Mouse (Mus musculus): ENCODE results near the gene Emid1. TPM values are rescaled to one million over a fixed set of nuclear protein-coding genes. Genes with fewer than 3 reads are reported as not detected.
"Not testable (repeated sequence)": the region's sequence is repeated elsewhere in the genome, so short reads cannot be mapped to it uniquely, and the experiment has no call there.

Emid1 gene
- polyA plus RNA-seq, 1 experiment from 2014 or later, result 8.6 TPM

DNA sequence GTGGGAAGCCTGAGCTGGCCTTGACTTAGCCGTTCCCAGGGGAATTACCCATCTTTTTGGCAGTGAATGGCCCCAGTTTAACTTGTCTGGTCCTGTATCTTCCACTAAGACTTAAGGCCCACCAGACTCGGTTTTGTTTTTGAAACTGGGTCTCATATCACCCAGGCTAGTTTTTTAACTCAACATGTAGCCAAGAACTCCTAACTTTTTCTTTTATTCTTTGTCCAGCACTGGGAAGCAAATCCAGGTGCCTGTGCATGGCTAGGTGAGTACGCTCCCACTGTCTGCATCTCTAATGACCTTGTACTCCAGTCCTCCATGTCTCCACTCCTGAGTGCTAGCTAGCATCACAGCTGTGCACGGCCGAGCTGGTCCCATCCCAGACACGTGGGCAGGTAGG, 50.4 kb downstream of the Emid1 start:
- WGBS, result 86% methylated on average over 6 of the region's 6 CpGs

DNA sequence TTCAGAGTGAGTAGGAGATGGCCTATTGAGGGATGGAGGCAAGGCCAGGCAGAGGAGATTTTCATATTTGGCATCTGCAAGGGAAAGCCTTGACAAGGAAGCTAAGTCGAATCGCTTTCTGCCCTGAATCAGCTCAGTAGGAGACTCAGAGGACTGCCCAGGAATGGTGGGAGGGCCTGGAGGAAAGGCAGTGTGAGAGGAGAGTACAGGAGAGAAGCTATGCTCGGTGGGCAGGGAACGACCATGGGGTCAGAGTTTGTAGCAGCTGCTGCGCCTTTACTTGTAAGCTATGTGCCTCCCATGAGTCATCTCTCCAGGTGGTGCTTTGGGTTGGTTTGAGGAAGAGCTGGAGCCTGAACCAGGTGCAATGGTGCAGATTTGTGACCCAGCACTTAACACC, 51.3 kb downstream of the Emid1 start:
- peak overlapping the region; percentile 90 for H3K4me2 ChIP-seq
- 63% methylated on average over 5 of the region's 5 CpGs for WGBS
- peaks cover 30% of the 10 kb centered on the region for H3K4me1 ChIP-seq
- H3K9ac ChIP-seq, result peak overlapping the region; percentile 100
- no peak overlapping the region for H3K27ac ChIP-seq (replicated peaks)
- H3K27me3 ChIP-seq (replicated peaks), result no peaks in the 10 kb centered on the region
- peaks cover 26% of the 10 kb centered on the region for H3K36me3 ChIP-seq
- H3K9me3 ChIP-seq, result no peaks in the 10 kb centered on the region
- peak overlapping the region; percentile 100 for H3K4me3 ChIP-seq
- ATAC-seq (ENCODE audit: extremely low read depth, insufficient number of reproducible peaks, low FRiP score, low TSS enrichment), result no peak

More for the DNA sequence above, 50.4 kb downstream of the Emid1 start:
- H3K4me2 ChIP-seq, result no peak overlapping the region
- no peaks in the 10 kb centered on the region for H3K27me3 ChIP-seq (replicated peaks)
- peaks cover 29% of the 10 kb centered on the region for H3K36me3 ChIP-seq
- no peak overlapping the region for H3K4me3 ChIP-seq
- no peak for ATAC-seq (ENCODE audit: extremely low read depth, insufficient number of reproducible peaks, low FRiP score, low TSS enrichment)
- H3K4me1 ChIP-seq, result peaks cover 22% of the 10 kb centered on the region
- H3K27ac ChIP-seq (replicated peaks), result no peak overlapping the region
- no peaks in the 10 kb centered on the region for H3K9me3 ChIP-seq
- H3K9ac ChIP-seq, result no peak overlapping the region

DNA sequence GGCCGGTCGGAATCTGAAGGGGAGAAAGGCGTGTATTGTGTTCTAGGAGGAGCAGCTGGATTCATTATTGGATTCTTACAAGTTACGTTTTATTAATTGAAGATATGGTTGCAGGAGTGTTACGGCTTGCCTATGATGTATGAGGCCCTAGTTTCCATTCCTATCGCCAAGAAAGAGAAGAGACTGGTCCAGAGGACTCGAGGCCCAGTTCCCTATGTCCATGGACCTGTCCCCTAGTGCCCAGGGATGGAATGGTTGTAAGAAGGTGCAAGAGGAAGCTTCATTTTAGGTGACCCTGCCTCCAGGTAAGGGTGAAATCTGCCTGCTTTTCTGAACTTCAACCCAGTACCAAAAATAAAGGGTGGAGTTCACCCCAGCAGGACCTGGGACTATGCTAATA, 51.8 kb downstream of the Emid1 start:
- Histone ChIP-seq H3K27ac (replicated peaks) (peak overlapping the region; percentile 98), H3K36me3 (peaks cover 26% of the 10 kb centered on the region), H3K9me3 (no peaks in the 10 kb centered on the region), H3K27me3 (replicated peaks) (no peaks in the 10 kb centered on the region), H3K9ac (peak overlapping the region; percentile 100), H3K4me2 (peak overlapping the region; percentile 90), H3K4me3 (peak overlapping the region; percentile 100), H3K4me1 (peaks cover 34% of the 10 kb centered on the region)
- 3% methylated on average over 7 of the region's 7 CpGs for WGBS
- no peak for ATAC-seq (ENCODE audit: extremely low read depth, insufficient number of reproducible peaks, low FRiP score, low TSS enrichment)

DNA sequence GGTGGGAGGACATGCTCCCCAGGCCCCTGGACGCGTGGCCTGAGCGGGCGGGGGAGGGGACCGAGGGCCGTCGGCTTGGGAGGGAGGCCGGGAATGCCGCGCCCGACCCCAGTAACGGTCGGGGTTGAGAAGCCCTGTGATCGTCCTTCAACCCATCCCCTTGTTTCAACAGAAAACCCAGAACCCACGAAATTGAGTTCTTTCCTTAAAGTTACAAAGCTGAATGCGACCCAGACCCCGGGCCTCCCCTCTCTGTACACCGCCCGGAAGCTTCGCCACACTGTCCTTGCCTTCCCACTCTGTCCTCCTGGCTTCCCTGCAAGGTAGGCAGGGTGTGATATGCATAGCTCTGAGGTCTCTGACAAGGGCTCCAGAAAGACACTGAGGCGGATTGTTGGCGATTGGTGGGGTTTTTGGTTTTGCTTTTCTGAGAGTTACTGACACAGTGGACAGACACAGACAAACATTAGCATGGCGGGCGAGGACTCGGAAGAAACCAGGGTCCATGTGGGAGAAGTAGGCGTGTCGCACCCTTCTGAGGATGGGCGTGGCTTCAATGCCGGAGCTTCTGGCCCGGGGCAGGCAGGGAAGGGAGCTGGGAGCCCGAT, 52.4 kb downstream of the Emid1 start:
- Histone ChIP-seq H3K4me1 (peaks cover 35% of the 10 kb centered on the region), H3K4me3 (peak overlapping the region; percentile 100), H3K9ac (peak overlapping the region; percentile 100), H3K36me3 (peaks cover 24% of the 10 kb centered on the region), H3K9me3 (no peaks in the 10 kb centered on the region), H3K27me3 (replicated peaks) (no peaks in the 10 kb centered on the region), H3K4me2 (peak overlapping the region; percentile 90), H3K27ac (replicated peaks) (peak overlapping the region; percentile 98)
- WGBS, result under 1% methylated on average over 31 of the region's 31 CpGs
- peak; percentile 70 for ATAC-seq (ENCODE audit: extremely low read depth, insufficient number of reproducible peaks, low FRiP score, low TSS enrichment)

DNA sequence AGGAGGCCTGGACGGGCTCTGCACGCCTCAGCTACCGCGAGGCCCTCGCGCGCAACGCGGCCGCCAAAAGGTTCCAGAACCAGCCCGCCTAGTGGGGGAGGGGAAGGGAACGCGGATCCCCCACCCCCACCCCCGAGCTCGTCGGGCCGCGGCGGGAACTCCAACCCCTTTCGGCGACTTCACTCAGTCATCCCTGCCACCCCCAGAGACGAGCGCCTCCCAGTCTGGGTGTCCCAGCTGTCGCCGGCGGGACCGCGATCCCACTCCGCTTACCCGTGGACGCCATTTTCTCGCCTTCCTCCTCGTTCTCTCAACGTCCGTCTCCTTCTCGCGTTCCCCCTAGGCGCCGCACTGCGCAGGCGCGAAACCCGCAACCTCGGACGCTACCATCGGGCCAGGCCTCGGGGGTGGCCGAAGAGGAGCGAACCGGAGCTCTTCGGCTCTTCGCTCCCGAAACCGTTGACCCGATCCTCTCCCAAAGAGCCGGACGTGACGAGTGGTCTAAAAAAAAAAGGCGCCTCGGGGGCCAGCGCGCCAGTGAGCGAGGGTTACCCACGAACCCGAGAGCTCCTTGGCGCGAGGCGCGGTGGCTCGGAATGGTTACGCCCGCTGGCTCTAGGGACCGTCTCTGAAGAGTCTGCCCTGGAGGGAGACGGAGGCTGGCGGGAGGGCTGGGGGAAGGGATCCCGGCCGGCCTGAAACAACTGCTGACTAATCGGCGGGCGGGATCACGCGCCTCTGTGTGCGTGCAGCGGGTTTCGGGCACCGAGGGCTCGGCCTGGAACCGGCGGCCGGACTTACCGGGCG, 53.1 kb downstream of the Emid1 start, which contains the start of the genes Rhbdd3 and Ewsr1:
Gene Rhbdd3 (plus strand): TSS at position 191 of the 807 bp plus-strand sequence.
Gene Ewsr1 (minus strand): TSS at position 531 of the 807 bp plus-strand sequence.
- peak within 1 kb of the TSS; percentile 90 for H3K4me2 ChIP-seq
- H3K9me3 ChIP-seq, result no peaks in the 10 kb centered on the region
- peaks cover 21% of the 10 kb centered on the region for H3K36me3 ChIP-seq
- peak within 1 kb of the TSS; percentile 98 for H3K27ac ChIP-seq (replicated peaks)
- H3K27me3 ChIP-seq (replicated peaks), result no peaks in the 10 kb centered on the region
- peak; percentile 81 for ATAC-seq (ENCODE audit: extremely low read depth, insufficient number of reproducible peaks, low FRiP score, low TSS enrichment)
- H3K4me3 ChIP-seq, result peak within 1 kb of the TSS; percentile 100
- H3K9ac ChIP-seq, result peak within 1 kb of the TSS; percentile 100
- under 1% methylated on average over 92 of the region's 92 CpGs for WGBS
- peaks cover 40% of the 10 kb centered on the region for H3K4me1 ChIP-seq

DNA sequence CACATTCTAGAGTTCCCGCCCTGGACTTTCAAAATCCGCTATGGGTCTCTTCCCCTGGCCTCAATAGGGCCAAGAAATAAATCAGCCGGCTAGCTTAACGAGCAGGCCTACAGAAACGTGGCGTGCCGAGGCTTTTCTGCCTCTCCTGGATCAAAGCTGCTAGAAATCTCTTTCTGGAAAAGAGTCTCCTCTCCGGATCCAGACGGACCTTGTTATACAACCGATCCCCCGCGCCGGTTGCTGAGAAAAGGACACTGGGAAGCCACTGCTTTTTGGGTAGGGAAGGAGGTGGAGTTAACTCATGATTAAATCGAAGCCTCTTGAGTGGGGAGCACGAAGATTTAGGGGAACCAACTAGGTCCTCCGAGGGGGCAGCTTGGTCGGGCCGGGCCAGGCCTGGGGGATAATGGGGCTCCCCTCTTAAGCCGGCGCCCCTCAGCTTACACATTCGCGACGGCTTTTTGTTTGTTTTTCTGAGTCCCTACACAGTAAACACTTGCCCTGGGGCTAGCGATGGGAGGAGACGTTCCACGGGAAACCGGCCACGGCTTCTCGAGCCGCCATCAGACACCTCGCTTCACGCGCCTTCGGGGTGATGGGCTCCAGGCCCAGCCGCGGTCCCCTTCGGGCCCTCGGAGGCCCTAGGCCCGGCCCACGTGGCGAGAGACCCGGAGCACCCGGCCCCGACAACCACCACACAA, 53.9 kb downstream of the Emid1 start:
- Histone ChIP-seq H3K9me3 (no peaks in the 10 kb centered on the region), H3K9ac (peak overlapping the region; percentile 100), H3K36me3 (peaks cover 20% of the 10 kb centered on the region), H3K27ac (replicated peaks) (peak overlapping the region; percentile 98), H3K4me1 (peaks cover 42% of the 10 kb centered on the region), H3K27me3 (replicated peaks) (no peaks in the 10 kb centered on the region), H3K4me2 (peak overlapping the region; percentile 87), H3K4me3 (peak overlapping the region; percentile 100)
- ATAC-seq (ENCODE audit: extremely low read depth, insufficient number of reproducible peaks, low FRiP score, low TSS enrichment), result no peak; the same call in 1 of the 2 replicates
- WGBS, result under 1% methylated on average over 44 of the region's 44 CpGs

DNA sequence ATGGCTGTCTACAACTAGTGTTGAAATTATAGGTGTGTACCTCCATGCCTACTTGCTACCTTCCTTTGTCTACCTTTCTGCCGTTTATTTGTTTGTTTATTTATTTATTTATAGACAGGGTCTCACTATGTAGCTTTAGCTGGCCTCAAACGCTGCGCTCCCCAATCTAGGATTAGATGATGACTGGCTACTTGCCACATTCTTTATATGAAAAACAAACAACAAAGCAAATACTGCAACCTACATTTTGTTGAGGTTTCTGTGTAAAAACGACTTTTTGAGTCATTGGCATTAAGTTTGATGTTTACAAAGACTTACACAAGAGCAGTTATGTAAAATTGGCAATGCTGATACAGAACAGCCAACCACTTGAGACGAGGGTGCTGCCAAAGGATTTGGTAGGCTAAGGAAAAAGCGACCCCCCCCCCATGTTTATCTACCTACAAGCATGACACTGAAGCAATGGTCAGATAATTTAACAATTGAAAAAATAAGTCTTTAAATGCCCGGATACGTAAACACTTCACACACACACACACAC, 55.5 kb downstream of the Emid1 start:
- H3K36me3 ChIP-seq, result peaks cover 29% of the 10 kb centered on the region
- ATAC-seq (ENCODE audit: extremely low read depth, insufficient number of reproducible peaks, low FRiP score, low TSS enrichment), result no peak
- H3K4me3 ChIP-seq, result peak overlapping the region; percentile 100
- no peak overlapping the region for H3K27ac ChIP-seq (replicated peaks)
- H3K27me3 ChIP-seq (replicated peaks), result no peaks in the 10 kb centered on the region
- 58% methylated on average over 8 of the region's 8 CpGs for WGBS
- H3K9ac ChIP-seq, result peak overlapping the region; percentile 100
- peak overlapping the region; percentile 87 for H3K4me2 ChIP-seq
- H3K4me1 ChIP-seq, result peaks cover 42% of the 10 kb centered on the region
- no peaks in the 10 kb centered on the region for H3K9me3 ChIP-seq

DNA sequence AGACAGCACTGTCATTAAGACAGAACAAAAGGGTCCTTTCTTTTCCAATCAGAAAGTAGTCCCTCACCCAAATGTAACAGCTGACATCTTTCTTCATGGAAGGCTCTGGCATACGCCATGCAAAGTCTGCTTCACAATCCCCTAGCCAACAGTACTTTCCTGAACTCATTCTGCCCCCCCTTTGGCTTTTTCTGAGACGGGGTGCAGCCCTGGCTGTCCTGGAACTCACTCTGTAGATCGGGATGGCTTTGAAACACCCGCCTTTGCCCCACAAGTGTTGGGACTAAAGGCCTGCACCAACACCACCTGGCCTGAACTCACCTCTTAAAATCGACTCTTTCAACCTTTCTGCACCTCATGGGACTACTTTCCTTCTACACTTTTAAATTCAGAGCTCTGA, 56.2 kb downstream of the Emid1 start:
- H3K4me2 ChIP-seq, result peak overlapping the region; percentile 87
- peaks cover 36% of the 10 kb centered on the region for H3K4me1 ChIP-seq
- H3K4me3 ChIP-seq, result no peak overlapping the region
- no peak overlapping the region for H3K27ac ChIP-seq (replicated peaks)
- peak overlapping the region; percentile 48 for H3K9ac ChIP-seq
- H3K27me3 ChIP-seq (replicated peaks), result no peaks in the 10 kb centered on the region
- H3K9me3 ChIP-seq, result no peaks in the 10 kb centered on the region
- WGBS, result 71% methylated on average over 5 of the region's 5 CpGs
- no peak for ATAC-seq (ENCODE audit: extremely low read depth, insufficient number of reproducible peaks, low FRiP score, low TSS enrichment)
- peaks cover 35% of the 10 kb centered on the region for H3K36me3 ChIP-seq

DNA sequence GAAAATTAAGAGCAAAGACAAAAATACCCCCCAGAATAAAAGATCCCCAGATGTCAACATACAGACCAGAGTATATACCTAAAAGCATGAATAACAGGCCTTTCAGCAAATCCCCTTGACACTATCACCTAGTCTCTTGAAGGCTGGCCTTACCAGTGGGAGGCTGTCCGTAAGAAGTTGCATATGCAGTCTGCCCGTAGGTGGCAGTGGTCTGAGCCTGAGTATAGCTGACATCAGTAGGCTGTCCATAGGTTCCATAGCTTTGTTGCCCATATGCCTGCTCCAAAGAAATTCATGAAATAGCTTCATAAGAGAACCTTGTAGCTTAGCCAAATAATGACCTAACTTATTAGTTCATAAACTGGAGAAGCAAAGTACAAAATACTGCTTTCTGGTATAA, 60.4 kb downstream of the Emid1 start:
- H3K27me3 ChIP-seq (replicated peaks), result no peaks in the 10 kb centered on the region

DNA sequence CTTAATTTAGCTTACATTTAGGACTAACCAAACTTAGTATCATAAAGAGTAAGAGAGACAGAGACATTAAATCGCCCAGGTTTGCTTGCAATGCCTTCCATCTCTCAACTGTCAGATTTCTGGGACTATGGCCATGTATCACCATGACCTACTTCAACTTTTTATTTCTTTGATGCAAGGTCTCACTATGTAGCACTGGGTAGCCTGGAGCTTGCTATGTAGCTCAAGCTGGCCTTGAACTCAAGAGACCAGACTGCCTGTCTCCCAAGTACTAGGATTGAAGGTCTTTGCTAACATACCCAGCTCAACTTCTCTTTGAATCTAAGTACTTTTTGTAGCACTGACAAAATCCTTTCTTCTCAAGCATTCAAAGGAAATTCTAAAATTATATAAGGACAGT, 62.9 kb downstream of the Emid1 start:
- Histone ChIP-seq H3K9me3 (no peaks in the 10 kb centered on the region), H3K4me3 (no peak overlapping the region), H3K27ac (replicated peaks) (no peak overlapping the region), H3K4me1 (peaks cover 3% of the 10 kb centered on the region; the same call in 1 of the 2 replicates), H3K27me3 (replicated peaks) (no peaks in the 10 kb centered on the region), H3K9ac (no peak overlapping the region), H3K4me2 (no peak overlapping the region), H3K36me3 (peaks cover 94% of the 10 kb centered on the region)
- WGBS, result 92% methylated on average over 1 of the region's 1 CpGs
- no peak for ATAC-seq (ENCODE audit: extremely low read depth, insufficient number of reproducible peaks, low FRiP score, low TSS enrichment)

More for the DNA sequence above, 60.4 kb downstream of the Emid1 start:
- no peak for ATAC-seq (ENCODE audit: extremely low read depth, insufficient number of reproducible peaks, low FRiP score, low TSS enrichment)
- H3K4me3 ChIP-seq, result no peak overlapping the region
- peaks cover 75% of the 10 kb centered on the region for H3K36me3 ChIP-seq
- no peak overlapping the region for H3K27ac ChIP-seq (replicated peaks)
- H3K4me2 ChIP-seq, result no peak overlapping the region
- peaks cover 20% of the 10 kb centered on the region for H3K4me1 ChIP-seq
- no peak overlapping the region for H3K9ac ChIP-seq
- WGBS, result 44% methylated on average over 2 of the region's 2 CpGs
- no peaks in the 10 kb centered on the region for H3K9me3 ChIP-seq

DNA sequence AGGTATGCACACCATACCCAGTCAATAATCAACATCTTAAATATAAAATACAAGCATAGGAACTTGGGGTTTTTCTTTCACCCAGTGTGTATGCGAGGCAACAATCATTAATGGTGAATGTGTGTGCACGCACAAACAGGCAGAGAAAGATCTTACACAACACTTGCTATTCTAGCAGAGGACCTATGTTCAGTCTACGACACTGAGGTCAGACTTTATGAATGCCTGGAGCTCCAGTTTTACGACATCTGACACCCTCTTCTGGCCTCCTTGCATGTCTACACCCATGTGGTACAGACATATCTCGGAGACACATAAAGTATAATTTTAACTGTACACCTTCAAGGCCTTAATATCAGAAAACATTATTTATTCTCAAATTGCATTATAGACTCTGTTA, 75.2 kb downstream of the Emid1 start:
- peaks cover 87% of the 10 kb centered on the region for H3K36me3 ChIP-seq

More for the DNA sequence above, 75.2 kb downstream of the Emid1 start:
- not testable (repeated sequence) for H3K9ac ChIP-seq; H3K9me3 ChIP-seq; H3K4me1 ChIP-seq; H3K27ac ChIP-seq (replicated peaks); H3K27me3 ChIP-seq (replicated peaks); H3K4me3 ChIP-seq; H3K4me2 ChIP-seq; ATAC-seq (ENCODE audit: extremely low read depth, insufficient number of reproducible peaks, low FRiP score, low TSS enrichment)
- WGBS, result 86% methylated on average over 4 of the region's 5 CpGs
